Mouse (Mus musculus): ENCODE data around the gene Lmf1. TPM values are rescaled to one million over a fixed set of nuclear protein-coding genes. Genes with fewer than 3 reads are reported as not detected.

Lmf1 gene
- polyA plus RNA-seq, 1 experiment = 0.91 TPM

DNA sequence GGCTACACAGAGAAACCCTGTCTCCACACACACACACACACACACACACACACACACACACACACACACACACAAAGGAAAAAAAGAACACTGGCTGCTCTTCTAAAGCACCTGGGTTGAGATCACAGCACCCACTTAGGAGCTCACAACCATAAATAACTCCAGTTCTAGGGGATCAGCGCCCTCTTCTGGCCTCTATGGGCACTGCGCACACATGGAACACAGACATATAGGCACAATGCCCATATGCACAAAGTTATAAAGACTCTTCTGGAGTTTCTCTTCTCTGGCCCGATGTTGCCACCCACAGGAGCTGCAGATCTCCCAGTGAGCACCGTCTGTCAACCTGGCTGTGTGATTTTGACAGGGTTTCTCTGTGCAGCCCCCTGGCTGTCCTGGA lies 12.1 kb downstream of the Lmf1 start:
- TF ChIP-seq GATA1 (IDR thresholded peaks at IDR 0.05; ENCODE audit: low read length) (no peak), TAL1 (IDR thresholded peaks at IDR 0.05; ENCODE audit: low read length) (no peak)
- no peaks in the 10 kb centered on the region for H3K27me3 ChIP-seq (ENCODE audit: control insufficient read depth)
- H3K4me1 ChIP-seq (ENCODE audit: control insufficient read depth) = peaks cover 1% of the 10 kb centered on the region; the same call in 1 of the 2 replicates
- H3K4me3 ChIP-seq (replicated peaks) = no peak overlapping the region
- H3K9me3 ChIP-seq (ENCODE audit: control insufficient read depth, low read length) = peaks cover 3% of the 10 kb centered on the region
- peaks cover 27% of the 10 kb centered on the region for H3K36me3 ChIP-seq (ENCODE audit: control insufficient read depth)

DNA sequence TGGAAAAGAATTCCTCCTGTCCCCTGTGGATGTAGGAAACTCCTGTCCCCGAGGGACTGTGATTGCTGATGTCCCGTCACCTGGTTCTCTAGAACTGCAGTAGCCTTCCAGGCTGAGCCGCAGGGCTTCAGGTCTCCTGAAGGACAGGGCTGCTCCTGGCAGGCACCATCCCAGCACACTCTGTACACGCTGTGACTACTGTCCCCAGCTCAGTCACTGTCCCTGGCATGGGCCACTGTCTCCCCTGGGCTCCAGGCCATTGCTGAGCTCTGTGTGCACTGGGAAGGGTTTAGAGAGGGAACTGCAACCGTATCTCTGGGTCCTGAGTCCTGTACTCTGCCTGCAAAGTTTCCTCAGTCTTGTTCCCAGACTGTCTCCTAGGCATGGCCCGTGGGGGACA lies 13.5 kb downstream of the Lmf1 start:
- TF ChIP-seq TAL1 (IDR thresholded peaks at IDR 0.05; ENCODE audit: low read length) = no peak
- no peak for TF ChIP-seq GATA1 (IDR thresholded peaks at IDR 0.05; ENCODE audit: low read length)

DNA sequence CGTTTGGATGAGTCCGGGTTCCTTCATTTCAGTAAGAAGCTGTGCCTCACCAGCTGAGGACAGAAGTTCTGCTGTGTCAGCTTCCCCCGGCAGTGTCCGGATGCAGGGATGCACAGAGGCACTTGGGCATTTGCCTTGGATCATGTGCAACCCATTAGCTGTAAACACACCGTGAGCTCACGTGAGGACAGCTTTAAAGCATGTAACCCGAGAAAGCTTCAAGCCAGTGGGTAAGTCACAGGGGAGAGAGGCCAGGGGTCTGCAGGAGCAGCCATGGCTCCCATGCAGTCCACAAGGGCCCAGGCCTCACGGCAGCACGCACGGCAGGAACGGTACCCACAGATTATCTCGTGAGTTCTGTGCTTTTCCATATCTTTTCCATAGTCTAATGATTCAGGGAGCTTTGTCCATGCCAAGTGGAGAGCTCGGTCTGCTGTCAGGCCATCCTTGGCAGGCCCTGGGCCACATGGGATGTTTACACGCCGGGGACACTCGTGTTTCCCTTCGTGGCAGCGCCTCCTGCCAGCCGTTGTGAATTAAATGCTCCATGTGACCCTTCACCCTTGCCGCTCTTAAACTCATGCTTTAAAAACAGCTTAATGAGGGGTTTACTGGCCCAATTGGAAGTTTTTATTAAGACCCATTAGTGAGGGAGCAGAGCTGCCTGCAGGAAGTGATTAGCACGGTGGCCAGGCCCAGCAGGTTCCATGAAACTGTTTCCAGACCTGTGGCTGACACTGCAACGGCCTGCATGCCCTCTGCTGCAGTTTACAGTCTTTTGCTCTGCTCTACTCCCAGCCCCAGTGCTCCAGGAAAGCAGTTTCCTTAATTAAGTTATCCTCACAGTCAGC lies 14.8 kb downstream of the Lmf1 start:
- no peaks in the 10 kb centered on the region for H3K27me3 ChIP-seq (ENCODE audit: control insufficient read depth)
- TF ChIP-seq TAL1 (IDR thresholded peaks at IDR 0.05; ENCODE audit: low read length) = no peak
- no peak for TF ChIP-seq GATA1 (IDR thresholded peaks at IDR 0.05; ENCODE audit: low read length)
- H3K36me3 ChIP-seq (ENCODE audit: control insufficient read depth) = peaks cover 17% of the 10 kb centered on the region
- H3K4me1 ChIP-seq (ENCODE audit: control insufficient read depth) = peaks cover 1% of the 10 kb centered on the region; the same call in 1 of the 2 replicates
- peaks cover 3% of the 10 kb centered on the region for H3K9me3 ChIP-seq (ENCODE audit: control insufficient read depth, low read length)
- no peak overlapping the region for H3K4me3 ChIP-seq (replicated peaks)

More for the DNA sequence above, 13.5 kb downstream of the Lmf1 start:
- H3K36me3 ChIP-seq (ENCODE audit: control insufficient read depth) = peaks cover 24% of the 10 kb centered on the region
- H3K4me3 ChIP-seq (replicated peaks) = no peak overlapping the region
- no peaks in the 10 kb centered on the region for H3K27me3 ChIP-seq (ENCODE audit: control insufficient read depth)
- H3K9me3 ChIP-seq (ENCODE audit: control insufficient read depth, low read length) = peaks cover 3% of the 10 kb centered on the region
- peaks cover 1% of the 10 kb centered on the region; the same call in 1 of the 2 replicates for H3K4me1 ChIP-seq (ENCODE audit: control insufficient read depth)

DNA sequence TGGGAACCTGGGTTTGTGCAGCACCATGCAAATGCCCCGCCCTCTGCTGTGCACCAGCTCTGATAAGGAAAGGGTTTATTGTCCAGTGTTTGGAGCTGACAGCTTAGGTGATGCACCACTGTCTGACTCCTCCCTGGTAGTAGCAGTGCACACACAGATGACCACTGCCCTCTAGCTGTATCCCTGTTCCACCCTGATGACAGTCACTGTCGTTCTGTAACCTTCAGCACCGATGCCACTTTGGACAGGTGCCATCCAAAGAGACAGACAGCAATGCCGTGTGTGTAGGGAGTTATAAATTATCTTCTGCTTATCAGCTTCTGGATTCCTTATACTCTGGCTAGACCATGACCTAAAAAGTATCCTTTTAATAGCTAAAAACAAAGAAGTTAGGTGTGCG lies 16.6 kb downstream of the Lmf1 start:
- H3K27me3 ChIP-seq (ENCODE audit: control insufficient read depth) = no peaks in the 10 kb centered on the region
- H3K4me1 ChIP-seq (ENCODE audit: control insufficient read depth) = peaks cover 1% of the 10 kb centered on the region; the same call in 1 of the 2 replicates
- H3K4me3 ChIP-seq (replicated peaks) = no peak overlapping the region
- peaks cover 5% of the 10 kb centered on the region for H3K36me3 ChIP-seq (ENCODE audit: control insufficient read depth)
- TF ChIP-seq GATA1 (IDR thresholded peaks at IDR 0.05; ENCODE audit: low read length) (no peak), TAL1 (IDR thresholded peaks at IDR 0.05; ENCODE audit: low read length) (no peak)
- peaks cover 3% of the 10 kb centered on the region for H3K9me3 ChIP-seq (ENCODE audit: control insufficient read depth, low read length)

DNA sequence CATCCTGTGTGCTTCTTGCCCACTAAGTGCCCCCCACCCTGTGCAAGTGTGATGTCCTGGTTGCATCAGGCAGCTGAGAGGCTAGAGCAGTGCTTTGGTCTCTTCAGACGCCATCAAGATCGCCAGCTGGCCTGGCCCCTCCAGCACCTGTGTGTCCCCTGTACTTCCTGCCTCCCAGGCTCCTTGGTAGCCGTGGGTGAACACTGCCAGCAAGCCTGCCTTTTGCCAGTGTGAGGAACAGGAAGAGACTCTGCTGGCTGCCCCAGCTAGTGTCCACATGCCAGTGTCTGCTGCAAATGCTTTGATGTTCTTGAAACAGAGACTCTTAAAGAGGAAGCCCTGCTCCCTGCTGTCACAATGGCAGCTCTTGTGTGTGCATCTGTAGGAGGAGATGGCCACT lies 18.7 kb downstream of the Lmf1 start:
- TF ChIP-seq TAL1 (IDR thresholded peaks at IDR 0.05; ENCODE audit: low read length) (no peak), GATA1 (IDR thresholded peaks at IDR 0.05; ENCODE audit: low read length) (no peak)
- no peaks in the 10 kb centered on the region; the same call in 1 of the 2 replicates for H3K36me3 ChIP-seq (ENCODE audit: control insufficient read depth)
- no peaks in the 10 kb centered on the region for H3K27me3 ChIP-seq (ENCODE audit: control insufficient read depth)
- no peaks in the 10 kb centered on the region for H3K9me3 ChIP-seq (ENCODE audit: control insufficient read depth, low read length)
- H3K4me3 ChIP-seq (replicated peaks) = no peak overlapping the region
- H3K4me1 ChIP-seq (ENCODE audit: control insufficient read depth) = peaks cover 1% of the 10 kb centered on the region; the same call in 1 of the 2 replicates

DNA sequence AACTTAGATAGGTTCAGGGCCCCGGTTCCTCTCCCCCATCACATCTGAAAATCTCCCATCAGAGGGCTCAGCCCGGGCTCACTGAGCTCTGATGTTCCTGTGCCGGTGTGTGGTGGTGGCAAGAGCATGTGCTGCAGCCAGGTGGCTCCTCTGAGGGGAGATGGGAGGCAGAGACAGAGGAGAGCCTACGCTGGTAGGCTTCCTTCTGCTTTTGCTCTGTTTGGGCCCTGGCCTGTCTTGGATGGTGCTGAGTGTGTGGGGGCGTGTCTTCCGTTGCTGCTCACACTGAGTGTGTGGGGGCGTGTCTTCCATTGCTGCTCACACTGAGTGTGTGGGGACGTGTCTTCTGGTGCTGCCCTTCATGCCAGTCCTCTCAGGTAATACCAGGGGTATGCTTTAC lies 23.5 kb downstream of the Lmf1 start:
- Histone ChIP-seq H3K4me1 (ENCODE audit: control insufficient read depth) (no peaks in the 10 kb centered on the region), H3K36me3 (ENCODE audit: control insufficient read depth) (no peaks in the 10 kb centered on the region; the same call in 1 of the 2 replicates), H3K9me3 (ENCODE audit: control insufficient read depth, low read length) (no peaks in the 10 kb centered on the region), H3K27me3 (ENCODE audit: control insufficient read depth) (no peaks in the 10 kb centered on the region), H3K4me3 (replicated peaks) (no peak overlapping the region)
- TF ChIP-seq GATA1 (IDR thresholded peaks at IDR 0.05; ENCODE audit: low read length) (no peak), TAL1 (IDR thresholded peaks at IDR 0.05; ENCODE audit: low read length) (no peak)

DNA sequence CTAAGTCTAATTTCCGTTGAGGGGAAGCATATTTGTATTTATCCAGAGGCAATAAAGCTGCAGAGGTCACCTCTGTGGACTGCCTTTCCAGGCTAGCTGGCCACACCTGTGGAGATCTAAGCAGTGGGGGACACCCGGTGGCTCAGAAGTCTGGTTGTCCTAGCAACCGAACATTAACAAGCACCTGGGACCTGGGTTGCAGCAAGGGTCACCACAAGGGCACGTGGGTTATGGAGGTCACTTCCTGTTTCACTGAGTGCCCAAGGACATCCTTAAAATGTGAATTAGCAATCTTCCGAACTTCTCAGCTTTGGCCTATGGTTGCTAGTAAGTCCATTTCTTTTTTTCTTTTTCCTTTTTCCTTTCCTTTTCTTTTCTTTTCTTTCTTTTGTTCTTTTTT lies 25.3 kb downstream of the Lmf1 start:
- Histone ChIP-seq H3K36me3 (ENCODE audit: control insufficient read depth) (no peaks in the 10 kb centered on the region), H3K27me3 (ENCODE audit: control insufficient read depth) (no peaks in the 10 kb centered on the region), H3K4me3 (replicated peaks) (no peak overlapping the region), H3K9me3 (ENCODE audit: control insufficient read depth, low read length) (no peaks in the 10 kb centered on the region), H3K4me1 (ENCODE audit: control insufficient read depth) (no peaks in the 10 kb centered on the region)
- TF ChIP-seq TAL1 (IDR thresholded peaks at IDR 0.05; ENCODE audit: low read length) (no peak), GATA1 (IDR thresholded peaks at IDR 0.05; ENCODE audit: low read length) (no peak)

DNA sequence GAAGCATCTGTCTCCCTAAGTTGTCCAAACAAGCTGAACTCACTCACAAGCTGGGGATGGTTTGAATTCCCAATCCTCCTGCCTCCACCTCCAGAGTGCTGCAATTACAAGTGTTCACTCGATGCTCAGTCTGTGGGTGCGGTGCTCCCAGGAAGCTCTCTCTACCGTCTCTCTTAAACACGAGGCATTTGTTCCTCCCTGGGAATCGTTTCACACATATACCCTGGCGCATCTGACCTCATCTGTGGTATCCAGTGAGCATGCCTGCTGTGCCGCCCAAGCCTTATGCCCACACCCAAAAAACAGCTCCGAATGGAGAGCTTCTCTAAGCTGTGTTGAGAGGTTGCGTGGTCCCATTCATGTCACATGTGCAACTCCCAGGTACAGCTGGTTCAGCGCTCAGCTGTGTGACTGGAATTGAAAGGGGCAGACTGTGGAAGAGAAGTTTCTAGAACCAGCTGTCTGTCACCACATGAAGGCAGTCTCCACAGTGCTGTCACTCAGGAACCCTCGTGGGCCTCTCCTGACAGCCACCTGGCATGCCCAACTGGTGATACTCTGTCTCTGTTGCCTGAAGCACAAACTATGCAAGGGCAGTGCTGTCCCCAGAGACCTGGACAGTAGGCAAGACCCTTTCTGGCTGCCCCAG lies 29.4 kb downstream of the Lmf1 start:
- no peaks in the 10 kb centered on the region for H3K4me1 ChIP-seq (ENCODE audit: control insufficient read depth)
- no peaks in the 10 kb centered on the region for H3K9me3 ChIP-seq (ENCODE audit: control insufficient read depth, low read length)
- H3K36me3 ChIP-seq (ENCODE audit: control insufficient read depth) = peaks cover 3% of the 10 kb centered on the region; the same call in 1 of the 2 replicates
- no peaks in the 10 kb centered on the region for H3K27me3 ChIP-seq (ENCODE audit: control insufficient read depth)
- TF ChIP-seq TAL1 (IDR thresholded peaks at IDR 0.05; ENCODE audit: low read length) (no peak), GATA1 (IDR thresholded peaks at IDR 0.05; ENCODE audit: low read length) (no peak)
- no peak overlapping the region for H3K4me3 ChIP-seq (replicated peaks)

DNA sequence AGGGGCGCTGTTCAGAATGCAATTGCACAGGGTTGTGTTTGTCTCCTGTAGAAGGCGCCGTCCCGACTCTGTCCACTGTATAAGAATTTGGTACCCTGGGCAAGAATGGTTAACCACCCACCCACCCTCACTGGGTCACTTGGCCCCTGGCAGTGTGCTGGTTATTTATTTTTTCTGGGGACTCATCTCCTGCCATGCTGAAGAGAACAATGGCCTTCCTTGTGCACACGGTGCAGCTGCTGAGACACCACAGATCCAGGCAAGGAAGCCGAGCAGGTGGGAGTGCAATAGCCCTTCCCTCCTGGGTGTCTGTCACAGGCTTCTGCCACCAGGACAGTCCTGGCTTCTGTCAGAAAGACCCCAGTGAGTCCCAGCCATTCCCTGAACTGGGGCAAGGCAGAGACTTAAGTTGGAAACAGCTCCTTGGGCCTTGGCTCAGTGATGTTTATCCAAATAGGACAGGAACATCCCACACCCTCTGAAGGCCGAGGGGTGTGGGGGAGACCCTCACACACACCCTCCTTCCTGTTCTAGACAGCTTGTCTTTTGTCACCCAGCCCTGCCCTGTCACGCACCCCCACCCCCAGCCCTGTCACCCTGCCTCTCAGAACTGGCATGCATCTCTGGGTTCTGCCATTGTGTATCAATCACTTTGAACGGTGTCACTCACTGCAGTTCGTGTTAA lies 30.1 kb downstream of the Lmf1 start:
- Histone ChIP-seq H3K27me3 (ENCODE audit: control insufficient read depth) (no peaks in the 10 kb centered on the region), H3K4me3 (replicated peaks) (no peak overlapping the region), H3K9me3 (ENCODE audit: control insufficient read depth, low read length) (no peaks in the 10 kb centered on the region), H3K4me1 (ENCODE audit: control insufficient read depth) (no peaks in the 10 kb centered on the region), H3K36me3 (ENCODE audit: control insufficient read depth) (peaks cover 3% of the 10 kb centered on the region; the same call in 1 of the 2 replicates)
- no peak for TF ChIP-seq TAL1 (IDR thresholded peaks at IDR 0.05; ENCODE audit: low read length)
- TF ChIP-seq GATA1 (IDR thresholded peaks at IDR 0.05; ENCODE audit: low read length) = no peak

Measured in erythroblast, embryonic 14.5 days (primary cell).